Mouse (Mus musculus): ENCODE measurements around the gene Ptpn14.

GRCm38 (mm10) chr1:189852051-189852450 lies 124.0 kb downstream of the Ptpn14 start:
- TF ChIP-seq ZNF384 (IDR thresholded peaks at IDR 0.05; ENCODE audit: low read depth, low read length) = no peak
- TF ChIP-seq CHD2 (IDR thresholded peaks at IDR 0.05; ENCODE audit: low read depth, low read length) = no peak
